Mouse (Mus musculus) bone marrow macrophage, adult 2 months (primary cell): Measurements from ENCODE around the gene Morn3.

Experiments used
- CTCF ChIP-seq: IDR thresholded peaks from 2 replicates; pipeline ENCODE4 v1.5.1; 2012; ENCODE audit warnings: low read depth, mild to moderate bottlenecking, low read length, moderate library complexity
- POLR2A ChIP-seq: IDR thresholded peaks from 2 replicates; pipeline ENCODE4 v1.6.1; 2012; ENCODE audit warnings: mild to moderate bottlenecking, low read depth, low read length, borderline replicate concordance

DNA sequence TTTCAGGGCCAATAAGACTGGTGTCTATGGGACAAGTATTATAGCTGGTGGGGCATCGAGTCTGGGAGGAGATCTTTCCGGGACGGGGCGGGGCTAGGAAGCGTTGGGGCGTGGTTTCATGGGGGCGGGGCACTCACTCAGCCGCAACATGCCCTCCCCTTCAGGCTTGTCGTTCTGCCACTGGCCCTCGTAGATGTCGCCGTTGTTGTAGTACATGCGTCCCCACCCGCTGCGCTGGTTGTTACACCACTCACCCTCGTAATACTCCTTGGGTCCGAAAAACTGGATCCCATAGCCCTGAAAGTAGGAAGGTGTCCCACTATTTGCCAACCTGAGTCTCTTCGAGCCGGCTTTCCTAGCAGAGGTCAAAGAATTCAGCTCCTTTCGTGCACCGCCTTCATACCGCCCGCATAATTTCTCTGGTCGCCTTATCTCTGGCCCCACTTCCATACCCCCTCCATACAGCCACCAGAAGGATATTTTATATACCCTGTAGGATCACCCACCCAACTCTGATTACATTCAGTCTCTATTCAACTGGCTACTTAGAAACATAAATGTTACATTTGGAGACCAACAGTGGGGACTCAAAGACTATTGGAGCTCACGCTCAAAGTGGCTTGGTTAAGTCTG lies 7.6 kb downstream of the Morn3 start:
- TF ChIP-seq CTCF (no peak), POLR2A (no peak)
